Mouse (Mus musculus): ENCODE results near the gene Nptn. TPM values are rescaled to one million over a fixed set of nuclear protein-coding genes. Genes with fewer than 3 reads are reported as not detected.

Nptn gene
- total RNA-seq, 1 experiment from 2014 or later: 321 TPM

DNA sequence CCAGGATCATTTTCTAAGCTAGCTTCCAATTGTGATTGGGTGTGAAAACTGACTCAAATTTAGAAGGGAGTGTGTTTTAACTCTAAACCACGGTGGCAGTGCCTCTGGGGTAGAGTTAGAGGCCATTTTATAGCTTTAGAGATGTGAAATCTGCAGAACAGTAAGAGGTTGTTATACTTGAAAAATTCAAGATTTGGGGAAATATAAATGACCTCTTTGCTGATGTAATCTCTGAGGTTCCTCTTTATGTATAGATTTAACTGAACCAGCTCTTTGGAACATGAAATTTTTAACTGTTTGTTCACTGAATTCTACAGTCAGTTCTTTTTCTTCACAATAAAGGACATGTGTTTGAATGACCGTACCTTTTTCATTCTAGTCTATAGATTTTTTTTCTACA, 48.4 kb downstream of the Nptn start:
- peak; percentile 54 for ATAC-seq (replicated peaks; ENCODE audit: insufficient number of reproducible peaks, low FRiP score, low TSS enrichment, poor library complexity, severe bottlenecking)

DNA sequence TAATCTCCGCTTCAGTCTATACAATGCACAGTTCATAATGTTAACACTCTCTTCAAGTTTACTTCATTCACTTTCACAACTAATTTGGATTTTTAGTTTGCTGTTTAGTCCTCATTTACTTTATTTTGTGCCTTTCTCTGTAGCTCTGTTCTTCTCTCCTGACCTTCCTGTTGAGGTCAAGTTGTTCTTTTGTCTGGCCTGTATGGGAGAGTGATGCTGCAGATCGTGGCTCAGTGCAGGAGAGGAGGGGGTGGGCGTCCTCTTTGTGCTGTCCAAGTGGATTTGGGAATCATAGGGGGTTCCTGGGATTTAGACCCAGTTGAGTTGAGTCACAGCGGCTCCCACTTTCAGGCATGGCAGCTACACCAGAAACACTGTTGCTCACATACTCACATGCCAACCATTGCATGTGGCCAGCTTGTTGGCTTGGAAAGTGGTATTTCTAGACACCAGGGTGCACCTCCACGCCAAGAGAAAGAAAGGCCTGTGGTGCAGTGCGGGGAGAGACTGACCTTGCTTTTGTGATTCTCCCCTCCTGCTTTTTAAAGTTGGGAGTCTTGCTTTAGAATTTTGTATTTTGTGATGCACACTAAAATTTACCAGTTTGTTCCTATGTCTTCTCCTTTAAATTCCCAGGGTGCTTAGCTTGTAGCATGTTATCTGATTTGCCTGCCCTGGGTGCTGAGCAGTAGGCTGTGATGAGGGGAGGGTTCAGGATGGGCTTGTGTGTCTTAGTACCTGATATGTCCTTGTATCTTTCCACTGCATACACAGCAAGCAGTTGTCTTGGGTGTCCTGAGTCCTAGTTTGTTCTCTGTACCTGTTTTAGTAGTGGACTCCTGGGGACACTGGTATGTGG, 66.6 kb downstream of the Nptn start:
- no peak for ATAC-seq (replicated peaks; ENCODE audit: insufficient number of reproducible peaks, low FRiP score, low TSS enrichment, poor library complexity, severe bottlenecking)

DNA sequence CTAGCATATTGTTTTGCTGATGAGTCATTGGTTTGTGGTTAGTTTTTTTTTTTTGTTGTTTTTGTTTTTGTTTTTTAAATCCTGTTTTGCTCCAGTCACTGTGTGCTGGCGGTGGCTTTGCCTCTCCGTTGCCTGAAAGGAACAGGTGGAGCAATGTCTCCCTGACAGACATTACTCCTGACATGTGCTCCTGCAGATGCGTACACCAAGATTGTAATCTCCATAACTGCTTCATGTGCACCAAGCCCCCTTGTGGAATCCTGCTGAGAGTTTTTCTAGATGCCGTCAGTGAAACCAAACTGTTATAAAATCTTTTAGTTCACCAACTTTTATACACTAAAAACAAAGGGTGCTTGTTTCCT, 67.2 kb downstream of the Nptn start:
- ATAC-seq (replicated peaks; ENCODE audit: insufficient number of reproducible peaks, low FRiP score, low TSS enrichment, poor library complexity, severe bottlenecking): no peak

DNA sequence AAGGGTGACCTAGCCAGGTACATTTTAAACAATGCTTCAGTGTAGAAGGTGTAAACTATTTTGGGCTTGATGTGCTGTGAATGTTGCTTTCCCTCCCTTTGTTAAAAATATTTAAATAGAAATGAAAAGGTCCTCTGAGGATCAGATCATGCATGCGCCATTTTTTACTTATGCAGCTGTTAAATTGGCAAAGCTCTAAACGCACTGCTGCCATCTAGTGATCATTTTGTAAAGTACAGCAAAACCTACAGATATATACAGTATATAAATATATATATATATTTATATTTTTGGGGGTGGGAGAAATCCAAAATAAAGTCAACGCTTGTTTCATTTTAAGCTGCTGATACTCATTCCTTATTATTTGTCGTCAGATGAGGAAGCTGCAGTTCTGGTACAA, 70.0 kb downstream of the Nptn start:
- 0 out of 2 replicates have a peak, but pooled peaks have one; percentile 50 for ATAC-seq (replicated peaks; ENCODE audit: insufficient number of reproducible peaks, low FRiP score, low TSS enrichment, poor library complexity, severe bottlenecking)

DNA sequence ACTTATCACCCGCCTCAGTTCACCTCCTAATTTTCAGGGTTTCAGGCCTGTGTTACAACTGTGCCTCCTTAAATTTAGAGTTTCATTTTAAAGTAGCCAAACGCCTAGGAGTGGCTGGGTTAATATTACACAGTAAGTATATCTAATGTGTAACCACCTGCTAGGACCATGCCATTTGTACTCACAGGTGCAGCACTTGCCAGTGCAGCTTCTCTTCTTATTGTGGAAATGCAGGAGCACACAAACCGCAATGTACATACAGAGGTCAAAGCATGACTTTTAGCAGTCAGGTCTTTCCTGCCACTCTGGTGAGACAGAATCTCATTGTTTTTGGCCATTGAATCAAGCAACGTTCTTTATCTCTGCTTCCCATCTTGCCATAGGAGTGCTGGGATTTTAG, 72.5 kb downstream of the Nptn start:
- ATAC-seq (replicated peaks; ENCODE audit: insufficient number of reproducible peaks, low FRiP score, low TSS enrichment, poor library complexity, severe bottlenecking): no peak

DNA sequence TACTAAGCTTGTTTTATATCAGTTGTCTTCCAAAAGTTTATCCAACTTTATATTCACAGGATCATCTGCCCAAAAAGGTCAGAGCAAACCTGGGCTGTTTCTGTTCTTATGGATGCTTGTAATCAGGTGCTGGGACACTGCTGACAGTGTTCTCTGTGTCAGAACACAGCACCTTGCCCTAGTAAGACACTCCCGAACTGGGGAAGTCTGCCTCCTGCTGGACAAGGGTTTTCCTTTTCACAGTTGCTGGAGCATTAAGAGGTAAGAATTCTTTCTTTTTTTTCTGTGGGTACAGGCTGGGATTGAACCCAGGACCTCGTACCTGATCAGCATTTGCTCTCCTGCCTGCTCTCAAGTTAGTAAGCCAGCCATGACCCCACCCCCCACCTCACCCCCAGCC, 74.4 kb downstream of the Nptn start:
- no peak for ATAC-seq (replicated peaks; ENCODE audit: insufficient number of reproducible peaks, low FRiP score, low TSS enrichment, poor library complexity, severe bottlenecking)

DNA sequence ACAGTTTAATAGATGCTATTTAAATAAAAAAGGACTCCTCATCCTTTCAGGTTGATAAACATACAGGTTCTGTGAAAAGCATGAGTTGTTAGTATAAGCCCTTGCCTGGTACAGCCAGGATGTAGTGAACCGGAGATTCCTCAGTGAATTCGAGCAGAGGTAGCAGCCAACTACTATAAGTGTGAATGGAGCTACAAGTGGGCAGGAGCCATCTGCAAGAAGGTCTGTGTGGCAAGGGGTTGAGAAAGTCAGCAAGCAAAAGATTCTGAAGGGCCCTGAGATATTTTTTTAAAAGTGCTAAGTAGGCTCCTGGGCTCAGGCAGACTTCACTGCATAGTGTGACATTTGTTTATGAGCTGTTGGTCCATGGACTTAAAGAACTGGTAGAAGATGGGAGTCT, 74.8 kb downstream of the Nptn start:
- no peak for ATAC-seq (replicated peaks; ENCODE audit: insufficient number of reproducible peaks, low FRiP score, low TSS enrichment, poor library complexity, severe bottlenecking)

DNA sequence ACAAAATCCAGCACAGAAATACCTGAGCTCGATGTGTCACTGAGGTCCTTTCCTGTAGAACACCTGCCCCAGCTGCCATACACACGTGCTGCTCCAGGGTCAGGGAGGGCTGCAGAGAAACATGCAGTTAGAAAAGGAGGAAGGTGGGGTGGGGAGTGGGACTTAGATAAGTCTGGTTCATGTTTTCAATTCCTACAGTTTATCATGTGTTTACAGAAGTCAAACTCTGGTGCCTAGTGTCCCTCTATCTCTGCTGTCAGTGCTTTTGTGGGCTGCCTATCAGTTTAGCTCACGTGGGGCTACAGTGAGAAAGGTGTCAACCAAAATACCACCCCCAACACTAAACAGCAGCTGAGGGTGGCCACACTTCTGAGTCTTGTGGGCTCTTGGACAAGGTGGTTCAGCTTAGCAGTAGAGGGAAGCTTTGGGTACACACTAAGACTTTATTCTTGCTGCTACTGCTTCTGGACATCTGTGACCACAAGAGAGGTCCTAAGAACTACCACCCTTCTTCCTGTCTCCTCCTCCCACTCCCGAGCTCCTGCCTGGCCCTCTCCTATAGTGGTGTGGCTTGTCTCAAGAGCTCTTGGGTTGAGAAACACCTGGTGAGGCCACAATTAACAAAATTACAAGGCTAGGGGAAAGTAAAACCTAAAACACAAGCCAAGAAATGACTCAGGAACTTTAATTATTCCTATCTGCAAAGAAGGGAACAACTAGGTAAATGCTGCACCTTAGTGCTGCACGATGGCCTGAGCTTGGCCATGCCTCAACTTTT, 75.9 kb downstream of the Nptn start:
- no peak for ATAC-seq (replicated peaks; ENCODE audit: insufficient number of reproducible peaks, low FRiP score, low TSS enrichment, poor library complexity, severe bottlenecking)

DNA sequence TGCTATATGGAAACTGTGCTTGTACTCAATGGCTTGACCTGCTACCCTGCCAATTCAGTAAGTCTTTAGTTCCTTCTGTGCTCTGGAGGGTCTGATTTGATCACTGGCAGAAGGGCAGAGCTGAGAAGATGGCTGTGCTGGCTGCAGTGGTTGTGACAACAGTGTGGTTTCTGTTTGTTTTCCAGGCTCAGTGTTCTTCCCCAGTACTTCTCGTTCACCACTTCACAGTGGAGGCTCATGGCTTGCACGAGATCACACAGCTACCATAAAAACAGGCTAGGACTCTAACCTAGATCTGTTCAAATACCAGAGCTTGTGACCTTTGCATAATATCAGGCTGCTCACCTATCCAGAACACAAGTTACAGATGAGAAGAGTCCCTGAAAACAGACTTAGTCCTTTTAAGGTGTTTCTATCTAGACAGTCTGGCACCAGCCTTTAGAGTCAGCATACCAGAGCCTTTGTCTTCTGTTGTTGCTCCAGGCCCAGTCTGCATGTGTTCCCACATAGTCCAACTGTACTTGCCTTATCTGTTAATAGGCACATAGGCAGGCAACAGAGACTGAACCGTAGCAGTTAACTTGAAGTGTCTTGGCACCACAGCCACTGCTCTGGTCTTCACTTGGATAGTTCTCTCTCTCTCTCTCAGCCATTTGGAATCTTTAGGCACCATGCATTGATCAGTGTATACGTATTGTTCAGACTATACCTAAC, 76.7 kb downstream of the Nptn start:
- no peak for ATAC-seq (replicated peaks; ENCODE audit: insufficient number of reproducible peaks, low FRiP score, low TSS enrichment, poor library complexity, severe bottlenecking)

DNA sequence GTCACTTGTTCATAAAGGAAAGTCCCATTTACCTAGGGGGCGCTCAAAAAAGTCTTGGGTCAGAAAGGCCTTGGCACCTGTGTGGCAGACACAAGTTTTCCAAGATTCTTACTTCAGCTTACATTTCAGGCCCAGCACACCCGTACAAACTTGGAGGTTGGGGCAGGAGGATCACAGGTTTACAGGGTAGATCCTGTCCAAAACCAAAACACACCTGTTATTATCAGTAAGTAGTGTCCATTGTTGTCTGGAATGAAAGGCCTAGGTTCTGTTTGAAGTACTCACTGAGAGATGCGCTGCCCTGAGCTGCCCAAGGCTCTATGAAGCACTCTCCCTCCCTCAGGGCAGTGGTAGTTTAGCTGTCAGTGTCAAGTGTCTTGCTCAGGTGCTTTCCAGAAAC, 77.3 kb downstream of the Nptn start:
- ATAC-seq (replicated peaks; ENCODE audit: insufficient number of reproducible peaks, low FRiP score, low TSS enrichment, poor library complexity, severe bottlenecking): no peak

DNA sequence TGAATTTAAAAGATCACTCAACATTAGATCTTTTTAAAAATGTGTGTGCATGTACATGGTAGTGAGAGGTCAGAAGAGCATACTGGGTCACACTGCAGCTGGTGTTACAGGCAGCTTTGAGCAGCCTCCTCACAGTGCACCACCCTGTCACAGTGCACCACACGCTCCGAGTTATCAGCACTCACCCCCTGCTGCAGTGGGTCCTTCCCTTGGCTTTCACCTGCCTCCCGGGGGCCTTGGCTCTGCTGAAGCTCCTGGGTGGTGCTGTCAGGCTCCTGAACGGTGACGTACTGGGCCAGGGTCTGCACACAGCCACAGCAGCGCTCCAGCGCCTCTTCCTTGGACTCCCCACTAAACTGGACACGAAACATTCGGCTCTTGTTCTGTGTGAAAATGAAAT, 77.9 kb downstream of the Nptn start:
- no peak for ATAC-seq (replicated peaks; ENCODE audit: insufficient number of reproducible peaks, low FRiP score, low TSS enrichment, poor library complexity, severe bottlenecking)

DNA sequence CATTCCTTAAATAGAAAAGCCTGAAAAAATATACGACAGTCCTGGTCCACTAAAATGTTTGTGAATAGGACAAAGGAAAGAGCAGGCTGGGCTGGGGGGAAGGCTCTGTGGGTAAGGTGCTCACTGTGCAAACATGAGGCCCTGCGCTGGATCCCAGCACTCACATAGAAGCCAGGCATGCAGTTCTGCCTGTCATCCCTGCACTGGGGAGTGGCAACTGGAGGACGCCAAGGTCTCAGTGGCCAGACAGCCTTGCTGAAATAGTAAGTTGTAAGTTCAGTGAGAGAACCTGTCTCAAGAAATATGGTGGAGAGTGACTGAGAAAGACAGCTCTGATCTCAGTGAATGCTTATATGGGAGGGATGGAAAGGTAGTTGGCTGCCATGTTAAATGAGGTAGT, 78.6 kb downstream of the Nptn start:
- no peak for ATAC-seq (replicated peaks; ENCODE audit: insufficient number of reproducible peaks, low FRiP score, low TSS enrichment, poor library complexity, severe bottlenecking)

DNA sequence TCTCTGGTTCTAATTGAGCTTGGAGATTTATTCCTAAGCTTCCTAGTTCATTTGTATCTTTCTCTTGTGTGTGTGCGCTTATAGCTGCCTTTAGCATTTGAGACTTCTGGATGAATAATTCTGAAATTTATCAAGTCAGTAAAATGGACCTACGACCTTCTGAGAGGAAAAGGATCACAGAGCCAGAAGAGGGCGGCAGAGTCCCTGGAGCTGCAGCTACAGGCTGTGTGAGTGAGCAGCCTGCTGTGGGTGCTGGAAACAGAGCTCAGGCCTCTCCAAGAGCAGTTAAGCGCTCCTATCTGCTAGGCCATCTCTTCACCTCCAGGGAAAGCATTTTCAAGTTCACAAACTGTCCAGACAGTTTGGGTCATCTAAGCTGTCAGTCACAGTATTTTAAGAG, 80.0 kb downstream of the Nptn start:
- no peak for ATAC-seq (replicated peaks; ENCODE audit: insufficient number of reproducible peaks, low FRiP score, low TSS enrichment, poor library complexity, severe bottlenecking)

DNA sequence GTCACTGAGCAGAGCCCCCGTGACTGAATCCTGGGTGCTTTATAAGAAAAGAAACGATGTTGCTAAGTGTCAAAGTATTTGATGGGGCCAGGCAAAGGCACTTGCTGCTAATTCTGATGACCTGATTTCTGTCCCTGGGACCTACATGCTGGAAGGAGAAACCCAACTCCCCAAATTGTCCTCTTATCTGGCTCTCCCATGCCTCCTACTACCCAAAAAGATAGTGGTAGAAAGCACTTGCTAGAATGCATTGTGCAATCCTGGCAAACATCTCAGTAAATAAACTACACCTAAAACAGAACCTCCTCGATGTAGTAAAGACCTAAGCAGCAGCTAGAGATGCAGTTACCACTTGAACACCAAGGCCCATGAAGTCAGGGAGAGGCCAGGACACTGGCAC, 80.8 kb downstream of the Nptn start:
- no peak for ATAC-seq (replicated peaks; ENCODE audit: insufficient number of reproducible peaks, low FRiP score, low TSS enrichment, poor library complexity, severe bottlenecking)

DNA sequence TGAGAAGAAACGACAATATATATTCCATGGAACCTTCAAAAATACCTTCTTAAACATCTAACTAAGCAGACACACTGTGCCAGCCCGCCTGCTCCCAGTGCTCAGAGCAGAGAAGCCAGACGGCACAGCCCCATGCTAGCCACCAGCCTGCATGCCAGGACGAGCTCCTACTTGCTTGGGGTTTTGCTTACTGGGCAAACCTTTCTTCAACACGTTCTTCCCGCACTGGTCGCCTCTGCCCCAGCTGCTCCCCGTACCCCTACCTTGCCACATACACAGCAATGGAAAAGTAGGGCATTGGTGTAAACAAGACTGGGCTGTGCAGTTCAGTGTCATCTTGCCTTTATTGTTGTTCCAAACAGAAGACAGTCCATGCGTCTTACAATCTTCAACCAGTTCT, 83.5 kb downstream of the Nptn start:
- no peak for ATAC-seq (replicated peaks; ENCODE audit: insufficient number of reproducible peaks, low FRiP score, low TSS enrichment, poor library complexity, severe bottlenecking)

DNA sequence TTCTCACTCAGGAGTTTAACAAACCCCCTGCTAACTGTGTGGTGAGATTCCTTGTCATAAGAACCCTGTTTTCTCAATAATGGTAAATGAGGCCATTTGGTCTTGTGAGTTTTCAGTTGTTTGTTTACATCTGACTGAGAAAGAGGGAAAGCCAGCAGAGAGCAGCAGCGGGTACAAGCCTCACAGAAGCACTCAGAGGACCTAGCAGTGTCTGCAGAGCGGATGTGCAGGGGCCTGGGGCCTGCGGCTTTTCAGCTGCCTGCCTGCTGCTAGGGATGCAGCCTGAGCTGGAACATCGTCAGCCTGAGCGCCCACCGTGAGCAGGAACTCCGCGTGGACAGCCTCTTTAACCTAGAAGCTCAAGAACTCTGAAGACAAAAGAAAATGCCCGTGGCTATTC, 84.2 kb downstream of the Nptn start:
- ATAC-seq (replicated peaks; ENCODE audit: insufficient number of reproducible peaks, low FRiP score, low TSS enrichment, poor library complexity, severe bottlenecking): no peak

DNA sequence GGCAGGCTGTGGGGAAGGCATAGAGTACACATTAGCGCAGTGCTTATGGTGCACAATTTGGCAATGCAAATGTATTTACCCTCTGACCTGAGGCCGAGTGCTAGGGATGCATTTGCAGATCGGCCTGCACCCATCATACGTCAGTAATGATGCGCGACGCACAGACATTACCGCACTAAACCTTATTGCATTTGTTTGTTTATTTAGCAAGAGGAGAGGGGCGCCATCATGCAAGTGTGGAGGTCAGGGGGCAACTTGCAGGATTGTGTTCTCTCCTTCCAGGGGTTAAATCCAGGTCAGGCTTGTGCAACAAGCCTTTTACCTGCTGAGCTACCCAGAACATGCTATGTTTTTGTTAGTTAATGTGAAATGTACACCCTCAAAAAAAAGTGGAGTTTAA, 85.2 kb downstream of the Nptn start:
- ATAC-seq (replicated peaks; ENCODE audit: insufficient number of reproducible peaks, low FRiP score, low TSS enrichment, poor library complexity, severe bottlenecking): no peak

DNA sequence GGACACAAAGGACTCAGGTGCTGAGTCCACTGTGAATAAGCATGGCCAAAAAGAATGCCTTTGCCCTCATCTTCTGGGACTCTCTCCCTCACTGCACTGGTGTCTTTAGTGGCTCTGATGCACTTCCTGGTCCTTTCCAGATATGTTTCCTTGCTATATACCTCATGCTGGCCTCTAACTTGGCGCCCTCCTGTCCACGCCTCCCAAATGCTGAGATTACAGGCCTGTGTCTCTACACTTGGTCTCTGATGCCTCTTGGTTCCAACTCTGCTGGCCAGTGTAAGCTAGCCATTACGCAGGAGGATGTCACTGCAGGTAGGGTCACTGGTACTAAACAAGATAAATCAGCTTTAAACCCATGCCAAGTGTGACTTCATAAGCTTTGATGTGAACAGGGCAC, 86.1 kb downstream of the Nptn start:
- ATAC-seq (replicated peaks; ENCODE audit: insufficient number of reproducible peaks, low FRiP score, low TSS enrichment, poor library complexity, severe bottlenecking): no peak

DNA sequence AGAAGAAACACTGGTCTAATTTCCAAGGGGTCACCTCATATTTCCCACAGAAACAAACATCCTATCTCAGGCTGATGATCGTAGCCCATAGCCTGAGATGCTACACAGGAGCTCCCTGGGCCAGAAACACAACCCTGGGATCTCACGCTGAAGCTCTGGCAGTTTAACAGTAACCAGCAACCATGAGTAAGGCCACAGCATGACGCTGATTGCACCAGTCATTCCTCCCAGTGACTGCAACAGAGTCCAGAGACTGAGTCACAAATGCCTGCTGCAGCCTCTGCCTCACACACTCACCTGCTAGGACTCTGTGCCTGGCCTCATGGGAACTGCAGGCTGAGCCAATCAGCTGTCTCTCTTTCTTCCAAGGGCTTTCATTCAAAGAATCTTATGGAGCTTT, 87.0 kb downstream of the Nptn start:
- ATAC-seq (replicated peaks; ENCODE audit: insufficient number of reproducible peaks, low FRiP score, low TSS enrichment, poor library complexity, severe bottlenecking): no peak

DNA sequence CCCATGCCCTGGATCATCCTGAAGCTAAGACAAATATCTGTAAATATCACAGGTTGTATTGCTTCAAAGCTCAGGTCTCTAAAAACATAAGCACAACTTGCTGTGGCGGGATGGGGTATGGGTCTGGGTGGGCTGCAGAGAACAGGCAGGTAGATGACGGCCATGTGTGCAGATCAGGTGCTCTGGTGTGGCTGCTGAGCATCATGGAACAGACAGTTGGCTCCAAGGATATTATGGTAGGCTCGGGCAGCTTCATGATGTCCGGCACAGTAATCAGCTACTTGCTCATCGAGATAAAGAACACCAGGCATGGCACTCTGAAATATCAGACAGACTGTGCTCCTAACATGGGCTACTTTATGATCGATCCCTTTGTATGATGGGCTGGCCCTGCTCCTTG, 87.8 kb downstream of the Nptn start:
- no peak for ATAC-seq (replicated peaks; ENCODE audit: insufficient number of reproducible peaks, low FRiP score, low TSS enrichment, poor library complexity, severe bottlenecking)

Measured in monocyte, adult 5-6 weeks (primary cell).